Mouse (Mus musculus): ENCODE results near the gene Gm38100.

Gm38100 gene

GRCm38 (mm10) chr1:175920029-175920428 is at the start of gene Gm38100:
Gm38100 (plus strand) TSS chr1:175920329.
- no peak for DNase-seq

GRCm38 (mm10) chr1:175870716-175871115 is 49.4 kb upstream of the Gm38100 start:
- DNase-seq, result no peak

GRCm38 (mm10) chr1:175872028-175872816 is 47.9 kb upstream of the Gm38100 start:
- DNase-seq, result peak in 1 of 2 experiments; percentile 35

- peak; percentile 88 to 89 for DNase-seq
Measured at GRCm38 (mm10) chr1:175880453-175881296, 39.5 kb upstream of the Gm38100 start, which contains the start of gene Exo1. Exo1 (plus strand) TSS chr1:175880581.

GRCm38 (mm10) chr1:175883398-175883797 is 36.7 kb upstream of the Gm38100 start:
- no peak for DNase-seq

- DNase-seq, result no peak
Measured at GRCm38 (mm10) chr1:175893263-175893662, 26.9 kb upstream of the Gm38100 start.

GRCm38 (mm10) chr1:175893726-175894125 is 26.4 kb upstream of the Gm38100 start:
- DNase-seq, result peak; percentile 6 to 29

GRCm38 (mm10) chr1:175911207-175911606 is 8.9 kb upstream of the Gm38100 start:
- no peak for DNase-seq

- no peak for DNase-seq
Measured at GRCm38 (mm10) chr1:175912038-175912437, 8.1 kb upstream of the Gm38100 start.

GRCm38 (mm10) chr1:175913728-175914303 is 6.3 kb upstream of the Gm38100 start:
- no peak for DNase-seq

GRCm38 (mm10) chr1:175921091-175921490 is 962 bp downstream of the Gm38100 start:
- no peak for DNase-seq

- DNase-seq, result peak; percentile 38 to 77
Measured at GRCm38 (mm10) chr1:175923848-175924787, 4.0 kb downstream of the Gm38100 start.

- DNase-seq, result no peak
Measured at GRCm38 (mm10) chr1:175931391-175931790, 11.3 kb downstream of the Gm38100 start.

- DNase-seq, result peak in 1 of 2 experiments; percentile 63
Measured at GRCm38 (mm10) chr1:175936282-175936737, 16.2 kb downstream of the Gm38100 start.

GRCm38 (mm10) chr1:175938731-175939130 is 18.6 kb downstream of the Gm38100 start:
- no peak for DNase-seq

- no peak for DNase-seq
Measured at GRCm38 (mm10) chr1:175943168-175943567, 23.0 kb downstream of the Gm38100 start.

GRCm38 (mm10) chr1:175946718-175947315 is 26.7 kb downstream of the Gm38100 start:
- DNase-seq, result no peak

GRCm38 (mm10) chr1:175950421-175950820 is 30.3 kb downstream of the Gm38100 start:
- DNase-seq, result no peak

- DNase-seq, result no peak
Measured at GRCm38 (mm10) chr1:175950851-175951250, 30.7 kb downstream of the Gm38100 start.

- no peak for DNase-seq
Measured at GRCm38 (mm10) chr1:175961786-175962185, 41.7 kb downstream of the Gm38100 start.

- no peak for DNase-seq
Measured at GRCm38 (mm10) chr1:175967004-175967745, 47.0 kb downstream of the Gm38100 start.
